Mouse (Mus musculus): ENCODE measurements around the gene Qrsl1.

DNA sequence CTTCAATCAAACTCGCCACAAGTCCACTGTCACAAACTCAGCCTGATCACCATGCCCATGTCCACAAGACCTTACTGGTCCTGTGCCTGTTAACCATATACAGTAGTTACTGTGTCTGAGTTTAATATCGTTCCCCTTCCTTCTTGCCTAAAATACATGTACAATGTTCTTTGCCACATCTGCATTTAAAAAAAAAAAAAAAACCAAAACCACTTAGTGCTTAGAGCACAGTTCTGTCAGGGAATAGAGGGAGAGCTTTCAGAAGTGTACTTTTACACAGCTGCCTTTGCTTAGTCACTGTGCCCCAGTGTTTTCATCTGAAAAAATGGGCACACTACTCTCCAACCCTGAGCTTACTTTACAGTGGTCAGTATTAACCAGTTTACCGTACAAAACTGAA lies 76.8 kb downstream of the Qrsl1 start:
- no peak for TF ChIP-seq KAT2A (IDR thresholded peaks at IDR 0.05; ENCODE audit: insufficient replicate concordance, low read length)
- TF ChIP-seq MEF2A (IDR thresholded peaks at IDR 0.05; ENCODE audit: borderline replicate concordance, low read depth, low read length): no peak
- no peak for TF ChIP-seq RCOR1 (conservative IDR thresholded peaks at IDR 0.05; ENCODE audit: low read depth, low read length)
- no peak for TF ChIP-seq ELF1 (IDR thresholded peaks at IDR 0.05; ENCODE audit: low read depth, low read length)
- TF ChIP-seq CTCF (conservative IDR thresholded peaks at IDR 0.05 in 1 of 2, IDR thresholded peaks at IDR 0.05 in 1 of 2; ENCODE audit: low read depth in 2 of 2, low read length in 2 of 2): no peak
- no peak for TF ChIP-seq USF1 (IDR thresholded peaks at IDR 0.05; ENCODE audit: low read depth, low read length)
- no peak for TF ChIP-seq E2F4 (IDR thresholded peaks at IDR 0.05; ENCODE audit: insufficient replicate concordance, low read depth, low read length)
- no peak for TF ChIP-seq USF2 (conservative IDR thresholded peaks at IDR 0.05; ENCODE audit: low read depth, low read length)
- TF ChIP-seq POLR2A (IDR thresholded peaks at IDR 0.05; ENCODE audit: low read depth, low read length): no peak

Measured in CH12.LX (cell line).